Mouse (Mus musculus) skeletal muscle tissue, adult 2 months (tissue): ENCODE results near the gene Ubl7.

Experiments
- DNase-seq: peaks from one replicate; pipeline ENCODE4 v3.0.0-alpha.2; 2012; ENCODE audit warnings: low read depth, low spot score

Gene Ubl7

DNA sequence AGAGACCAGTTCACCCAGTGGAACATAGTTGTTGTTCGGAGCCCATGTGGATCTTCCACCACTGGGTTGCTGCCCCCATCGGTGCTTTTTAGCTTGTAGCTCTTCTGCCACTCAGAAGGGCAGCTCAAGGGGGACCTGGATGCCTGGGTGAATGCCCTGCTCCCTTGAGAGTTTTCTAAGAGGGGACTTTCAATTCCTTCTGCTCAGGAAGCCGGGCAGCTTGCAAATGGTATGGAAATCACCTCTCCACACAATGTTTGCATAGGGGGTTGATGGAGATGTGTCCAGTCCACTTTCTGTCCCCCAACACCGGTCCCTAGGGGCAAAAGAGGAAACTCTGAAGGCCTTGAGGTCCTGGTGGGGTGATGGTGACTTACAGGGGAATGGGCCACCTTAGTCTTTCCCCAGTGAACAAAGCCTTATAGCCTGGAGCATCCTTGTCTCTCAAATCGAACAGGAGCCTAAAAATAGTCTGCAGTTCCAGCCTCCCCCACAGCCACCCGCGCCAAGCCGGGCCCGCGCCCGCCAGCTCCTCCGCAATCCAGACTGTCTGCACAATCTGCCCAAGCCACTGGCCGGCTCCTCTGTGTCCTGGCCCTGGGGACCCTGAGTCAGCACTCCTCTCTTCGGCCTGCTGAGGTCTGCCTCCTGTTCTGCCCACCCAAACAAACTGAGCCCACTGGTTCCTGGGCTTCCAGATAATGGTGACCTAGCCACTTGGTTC is 56.6 kb downstream of the Ubl7 start:
- DNase-seq = no peak

DNA sequence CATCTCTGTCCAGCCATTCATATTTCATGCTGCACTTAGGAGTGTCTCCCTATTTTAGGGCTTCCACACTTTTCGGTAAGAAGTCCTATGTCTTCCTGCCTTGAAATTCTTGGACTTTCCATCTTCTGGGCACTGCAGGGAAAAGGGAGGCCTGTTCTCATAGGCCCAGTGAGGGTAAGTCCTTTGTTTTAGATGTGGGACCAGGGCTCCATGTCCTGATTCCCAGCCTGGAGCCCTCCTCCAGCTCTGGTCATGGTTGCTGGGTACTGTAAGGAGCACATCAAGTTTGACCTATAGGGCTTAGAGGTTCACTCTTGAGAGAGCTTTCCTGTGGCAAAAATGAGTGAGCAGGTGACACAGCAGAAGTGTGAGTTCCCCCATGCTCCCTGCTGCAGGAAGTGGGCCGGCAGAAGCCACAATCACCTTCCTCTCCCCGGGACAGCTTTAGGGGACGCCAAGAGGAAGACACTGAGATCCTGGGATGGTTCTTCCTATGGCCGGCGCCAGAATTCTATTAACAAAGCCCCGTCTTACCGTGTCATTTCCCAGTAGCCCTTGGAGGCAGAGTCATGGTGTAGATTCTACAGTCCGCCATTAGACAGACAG is 57.5 kb downstream of the Ubl7 start:
- no peak for DNase-seq

DNA sequence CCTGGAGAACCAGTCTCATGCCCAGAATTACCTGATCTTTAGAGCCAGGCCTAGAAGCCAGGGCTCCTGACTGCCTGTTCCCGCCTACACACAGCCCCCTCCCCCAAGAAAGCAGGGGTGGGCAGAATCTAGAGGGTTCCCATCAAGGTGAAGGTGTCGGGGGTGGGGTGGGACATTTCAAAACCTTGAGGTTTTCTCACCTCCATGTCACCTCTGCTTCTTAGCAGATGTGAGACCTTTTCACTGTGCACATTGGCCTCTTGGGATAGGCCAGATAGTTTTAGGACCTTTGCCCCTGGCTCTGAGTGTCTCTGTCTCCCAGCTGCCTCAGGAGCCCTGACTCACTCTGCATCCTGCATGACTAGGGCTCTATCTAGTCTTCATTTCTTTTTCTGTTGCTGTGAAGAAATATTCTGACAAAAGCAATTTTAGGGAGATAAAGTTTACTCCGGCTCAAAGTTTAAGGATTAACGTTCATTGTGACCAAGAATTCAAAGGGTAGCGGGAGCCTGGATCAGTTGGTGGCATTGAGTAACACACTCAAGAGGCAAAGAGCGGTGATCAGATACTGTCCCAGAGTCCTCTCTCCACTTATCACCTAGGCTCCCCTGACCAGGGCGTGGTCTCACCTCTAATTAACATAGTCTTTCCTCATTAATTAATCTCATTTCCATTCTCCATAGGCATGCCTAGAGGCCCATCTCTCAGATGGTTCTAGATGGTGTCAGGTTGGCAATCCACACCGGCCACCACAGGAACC is 58.2 kb downstream of the Ubl7 start:
- no peak for DNase-seq

DNA sequence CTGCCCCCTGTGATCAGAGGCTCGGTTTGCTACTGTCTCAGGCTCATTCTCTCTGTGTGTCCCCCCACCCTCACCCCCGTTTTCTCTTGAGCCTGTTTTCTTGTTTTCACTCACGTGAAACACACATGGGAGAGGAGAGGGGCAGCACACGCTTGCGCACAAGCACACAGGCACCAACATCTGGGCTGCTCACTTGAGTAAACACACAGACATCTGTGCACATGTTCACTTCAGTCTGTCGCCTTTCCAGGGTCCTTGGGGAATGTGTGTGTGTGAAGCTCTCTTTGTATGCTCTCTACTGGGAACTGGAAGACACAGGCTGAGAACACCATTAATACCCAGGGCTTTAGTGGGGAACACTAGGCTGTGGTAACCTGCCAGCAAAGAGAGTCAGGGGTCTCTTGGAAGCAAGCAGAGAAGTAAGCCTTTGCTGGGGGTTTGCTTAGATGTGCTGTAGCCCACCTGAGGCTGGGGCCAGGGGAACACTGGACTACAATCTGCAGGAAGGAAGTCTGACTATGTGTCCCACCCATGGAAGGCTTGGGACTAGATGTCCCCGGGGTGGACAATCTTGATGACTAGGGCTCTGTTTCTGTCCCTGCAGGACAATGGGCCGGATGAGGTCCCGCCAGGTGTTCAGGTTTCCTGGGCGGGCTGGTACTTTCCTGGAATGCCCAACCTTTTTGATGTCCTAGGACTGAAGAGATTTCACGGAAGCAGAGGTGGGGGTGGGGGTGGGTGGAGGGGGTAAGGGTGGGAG is 59.1 kb downstream of the Ubl7 start:
- no peak for DNase-seq

DNA sequence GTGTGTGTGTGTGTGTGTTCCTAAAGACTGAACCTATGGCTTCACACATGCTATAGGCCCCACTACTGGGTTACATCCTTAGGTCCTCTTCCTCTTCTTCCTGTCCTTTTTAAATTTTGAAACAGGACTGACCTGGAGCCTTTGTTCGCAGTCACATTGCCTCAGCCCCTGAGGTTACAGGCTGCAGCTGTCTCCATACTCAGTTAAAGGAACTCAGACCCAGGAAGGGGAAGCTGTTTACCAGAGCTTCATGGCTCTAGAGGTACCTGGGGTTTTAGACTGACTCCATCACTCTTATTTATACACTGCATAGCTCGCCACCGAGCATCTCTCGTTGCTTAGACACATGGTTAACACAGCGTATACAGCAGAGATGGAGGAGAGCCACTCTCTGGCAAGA is 60.6 kb downstream of the Ubl7 start:
- no peak for DNase-seq

DNA sequence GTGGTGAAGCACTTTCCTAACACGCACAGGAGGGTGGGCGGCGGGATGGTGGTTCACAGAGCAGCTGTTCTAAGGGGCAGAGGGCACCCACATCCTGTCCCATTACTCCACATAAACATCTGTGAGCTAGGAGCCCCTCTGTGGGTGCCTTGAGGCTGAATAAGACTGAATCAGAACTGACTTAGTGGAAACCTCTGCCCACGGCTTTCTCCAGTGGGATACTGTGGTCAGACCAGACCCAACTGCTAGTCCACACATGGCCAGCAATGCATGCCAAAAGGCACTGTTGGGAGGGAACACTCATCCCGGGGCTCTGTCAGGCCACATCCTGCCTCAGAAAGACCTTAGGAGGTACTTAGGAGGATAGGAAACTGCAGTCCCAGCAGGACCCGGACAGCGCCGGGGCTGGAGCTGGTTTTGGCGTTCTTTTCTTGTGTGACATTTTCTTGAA is 61.4 kb downstream of the Ubl7 start:
- DNase-seq = no peak

DNA sequence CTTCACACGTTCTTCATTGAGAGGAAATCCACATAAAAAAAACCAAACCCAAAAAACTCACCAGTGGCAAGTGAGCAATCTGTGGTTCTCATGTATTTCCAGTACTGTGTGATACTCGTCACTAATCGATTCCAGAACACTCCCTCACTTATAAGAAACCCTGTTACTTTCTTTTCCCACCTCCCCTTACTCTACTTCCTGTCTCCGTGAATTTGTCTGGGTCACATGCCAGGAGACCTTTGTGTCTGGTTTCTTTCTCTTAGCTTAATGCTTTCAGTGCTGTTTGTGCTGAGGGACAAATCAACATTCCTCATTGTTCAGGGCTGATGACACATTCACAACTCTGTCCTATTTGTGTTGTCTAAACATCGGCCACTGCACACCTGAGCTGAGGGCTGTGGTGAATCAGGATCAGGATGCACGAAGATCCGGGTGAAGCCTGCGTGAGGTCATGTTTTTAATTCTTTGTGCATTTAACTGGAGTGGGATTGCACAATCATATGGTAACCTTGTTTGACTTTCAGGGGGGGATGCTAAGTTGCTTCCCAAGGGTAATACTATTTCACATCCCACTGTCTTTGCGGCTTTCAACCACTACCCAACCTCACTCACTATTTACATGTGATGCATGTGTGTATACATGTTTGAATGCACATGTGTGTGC is 62.1 kb downstream of the Ubl7 start:
- DNase-seq = no peak

DNA sequence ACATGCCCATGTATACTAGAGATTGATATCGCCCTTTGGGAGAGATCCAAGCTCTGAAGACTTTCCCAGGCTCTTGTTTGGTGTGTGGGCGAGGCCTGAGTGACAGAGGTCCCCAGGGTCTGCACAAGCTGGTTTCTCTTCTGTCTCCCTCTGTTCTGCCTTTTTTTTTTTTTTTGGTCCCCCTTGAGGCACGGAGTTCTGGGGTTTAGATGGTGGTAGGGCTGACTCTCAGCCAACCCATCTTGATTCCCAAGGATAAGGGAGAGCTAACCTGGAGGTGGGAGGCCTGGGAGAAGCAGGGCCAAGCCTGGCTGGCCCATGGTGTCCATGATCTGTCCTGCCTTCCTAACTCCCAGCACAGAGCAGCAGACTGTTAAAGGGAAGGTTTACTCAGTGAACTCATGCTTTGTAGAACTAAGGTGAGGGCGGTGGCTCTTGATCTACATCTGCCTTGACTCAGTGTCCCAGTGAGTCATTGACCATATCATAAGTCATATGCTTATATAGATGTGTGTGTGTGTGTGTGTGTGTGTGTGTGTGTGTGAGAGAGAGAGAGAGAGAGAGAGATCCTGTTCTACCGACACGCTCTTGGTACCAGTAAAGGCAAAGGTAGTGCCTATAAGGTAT is 62.8 kb downstream of the Ubl7 start:
- DNase-seq = no peak

DNA sequence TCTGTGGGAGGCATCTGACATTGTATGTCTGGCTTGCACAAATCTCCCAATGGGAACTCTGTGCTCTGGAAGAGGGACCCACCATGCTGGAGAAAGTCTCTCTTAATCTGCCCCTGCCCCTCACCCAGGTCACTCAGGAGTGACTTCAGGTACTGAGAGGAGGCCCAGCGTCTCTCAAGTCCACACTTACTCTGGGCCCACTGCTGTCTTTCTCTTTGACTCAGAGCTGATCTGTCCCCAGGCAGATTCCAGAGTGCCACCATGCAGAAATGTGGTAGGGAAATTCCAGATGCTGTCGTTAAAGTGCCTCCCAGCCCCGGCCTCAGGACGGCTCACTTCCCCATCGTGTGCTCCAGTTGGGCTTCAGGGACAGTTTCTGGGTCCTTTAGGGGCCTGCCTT is 63.4 kb downstream of the Ubl7 start:
- no peak for DNase-seq

DNA sequence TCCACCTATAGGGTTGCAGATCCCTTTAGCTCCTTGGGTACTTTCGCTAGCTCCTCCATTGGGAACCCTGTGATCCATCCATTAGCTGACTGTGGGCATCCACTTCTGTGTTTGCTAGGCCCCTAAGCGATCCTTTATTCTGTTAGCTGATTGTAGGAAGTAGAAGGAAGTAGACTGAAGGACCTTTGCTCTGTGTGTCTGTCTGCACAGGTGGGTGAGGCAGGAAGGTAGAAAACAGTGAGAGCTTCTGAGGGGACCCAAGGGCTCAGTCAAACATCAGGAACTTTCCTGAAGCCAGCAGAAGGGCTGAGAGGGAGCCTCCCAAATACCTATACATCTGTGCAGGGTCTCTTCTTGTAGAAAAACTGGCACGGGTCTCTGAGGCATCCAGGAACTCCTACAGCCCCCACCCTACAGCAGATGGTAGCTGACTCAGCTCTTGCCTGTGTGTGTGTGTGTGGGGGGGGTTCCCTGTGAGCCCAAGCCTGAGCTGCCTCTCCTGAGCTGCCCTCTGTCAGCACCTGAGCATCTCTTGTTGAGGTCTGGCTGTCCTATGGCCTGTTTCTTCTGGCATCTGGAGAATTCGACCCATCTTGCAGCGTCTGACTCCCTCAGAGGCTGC is 64.5 kb downstream of the Ubl7 start:
- DNase-seq = no peak

DNA sequence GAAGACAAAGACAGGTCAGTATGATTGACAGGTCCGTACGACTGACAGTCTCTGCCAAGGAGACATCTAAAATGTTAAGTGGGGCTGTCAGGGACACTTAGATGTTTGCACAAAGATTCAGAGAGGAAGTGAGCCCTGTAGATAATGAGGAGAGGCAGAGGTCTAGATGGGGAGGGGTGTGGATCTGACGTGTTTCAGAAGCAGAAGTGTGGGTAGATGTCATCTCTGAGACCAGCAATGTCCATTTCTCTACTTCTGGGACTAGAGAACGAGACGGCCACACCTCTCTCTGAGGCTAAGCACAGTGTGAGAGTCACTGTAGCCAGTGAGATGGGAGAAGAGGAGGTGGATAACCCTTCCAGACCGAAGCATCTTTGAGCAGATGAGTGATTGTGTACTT is 67.2 kb downstream of the Ubl7 start:
- DNase-seq = no peak

DNA sequence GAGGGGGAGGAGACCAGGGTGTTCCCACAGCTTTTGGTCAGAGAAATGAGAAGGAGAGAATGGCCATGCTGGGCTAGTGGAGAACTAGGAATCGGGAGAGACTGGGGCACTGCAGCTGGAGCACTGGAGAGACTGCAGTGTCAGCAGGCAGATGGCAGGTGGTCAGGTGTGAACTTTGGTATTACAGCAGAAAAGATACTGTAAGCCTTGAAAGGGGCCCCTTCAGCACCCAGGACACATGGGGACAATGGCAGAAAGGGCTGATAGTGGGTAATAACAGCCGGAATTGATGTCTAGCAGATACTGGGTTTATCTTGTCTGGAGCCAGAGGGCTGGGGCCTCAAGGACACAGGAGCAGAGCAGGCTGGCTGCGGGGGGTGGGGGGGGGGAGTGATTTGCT is 68.1 kb downstream of the Ubl7 start:
- DNase-seq = no peak
